Mouse (Mus musculus) CD8-positive naive resting alpha-beta T cell, adult 2 months (primary cell): Measurements from ENCODE around the gene Cds1.

Source experiments
- DNase-seq, 2 experiments: peaks; one replicate each; pipeline ENCODE4 v3.0.0; 2022; ENCODE audit warnings: low read depth in 2 of 2, low spot score in 2 of 2

Gene Cds1

GRCm38 (mm10) chr5:101764554-101765347, at the start of gene Cds1:
Gene Cds1 (plus strand): TSS chr5:101765130.
- DNase-seq: no peak

- no peak for DNase-seq
Measured at GRCm38 (mm10) chr5:101724216-101724615, 40.7 kb upstream of the Cds1 start.

GRCm38 (mm10) chr5:101724756-101725155, 40.2 kb upstream of the Cds1 start:
- no peak for DNase-seq

- no peak for DNase-seq
Measured at GRCm38 (mm10) chr5:101725703-101726102, 39.2 kb upstream of the Cds1 start.

- DNase-seq: no peak
Measured at GRCm38 (mm10) chr5:101726371-101726770, 38.6 kb upstream of the Cds1 start.

- DNase-seq: no peak
Measured at GRCm38 (mm10) chr5:101728304-101728905, 36.5 kb upstream of the Cds1 start.

- no peak for DNase-seq
Measured at GRCm38 (mm10) chr5:101737341-101737740, 27.6 kb upstream of the Cds1 start.

- DNase-seq: no peak
Measured at GRCm38 (mm10) chr5:101740471-101741223, 24.3 kb upstream of the Cds1 start.

- no peak for DNase-seq
Measured at GRCm38 (mm10) chr5:101741224-101741591, 23.7 kb upstream of the Cds1 start.

GRCm38 (mm10) chr5:101742014-101742413, 22.9 kb upstream of the Cds1 start:
- no peak for DNase-seq

- DNase-seq: no peak
Measured at GRCm38 (mm10) chr5:101742425-101742824, 22.5 kb upstream of the Cds1 start.

- no peak for DNase-seq
Measured at GRCm38 (mm10) chr5:101744886-101745285, 20.0 kb upstream of the Cds1 start.

GRCm38 (mm10) chr5:101753680-101754079, 11.2 kb upstream of the Cds1 start:
- no peak for DNase-seq

GRCm38 (mm10) chr5:101757669-101758068, 7.3 kb upstream of the Cds1 start:
- DNase-seq: no peak

GRCm38 (mm10) chr5:101761685-101762084, 3.2 kb upstream of the Cds1 start:
- no peak for DNase-seq

- DNase-seq: no peak
Measured at GRCm38 (mm10) chr5:101763571-101763970, 1.4 kb upstream of the Cds1 start.

GRCm38 (mm10) chr5:101765390-101765901, 516 bp downstream of the Cds1 start:
- no peak for DNase-seq

GRCm38 (mm10) chr5:101766248-101766647, 1.3 kb downstream of the Cds1 start:
- DNase-seq: no peak

GRCm38 (mm10) chr5:101767086-101767485, 2.2 kb downstream of the Cds1 start:
- DNase-seq: no peak

- DNase-seq: no peak
Measured at GRCm38 (mm10) chr5:101767486-101767885, 2.6 kb downstream of the Cds1 start.

GRCm38 (mm10) chr5:101768558-101768957, 3.6 kb downstream of the Cds1 start:
- no peak for DNase-seq

GRCm38 (mm10) chr5:101772621-101773020, 7.7 kb downstream of the Cds1 start:
- DNase-seq: no peak
